Mouse (Mus musculus) intestine, embryonic 14.5 days (tissue): ENCODE data around the gene Prr14. TPM values are rescaled to one million over a fixed set of nuclear protein-coding genes. Genes with fewer than 3 reads are reported as not detected.

Experiments
- microRNA-seq: library from miRNA; unstranded; fragments of <30 nt; microRNA quantifications from one replicate; pipeline ENCODE4, GENCODE M21; 2016
- polyA plus RNA-seq: library from polyadenylated mRNA; unstranded; fragments of >200 nt; fragmentation: Nextera tagmentation; extraction: Ambion mirVana; gene quantifications from 2 replicates; pipeline ENCODE4 v1.2.1, GENCODE M21; 2014

Prr14 gene
- polyA plus RNA-seq, 1 experiment from 2014 or later = 43.4 TPM

Small RNA genes lying within 50 kb of the gene (microRNA-seq; reads per million reads assigned to microRNA genes)
- gene Gm47278 (not detected), gene Mir7060 (not detected)

Other genes with a start within 250 kb of the Prr14 start
- gene Zfp553, start 226.6 kb upstream of the Prr14 start, polyA plus RNA-seq = 16.8 and 18.5 TPM in 2 replicates
- 12.9 and 14.4 TPM in 2 replicates for gene Sept1, start 226.5 kb upstream of the Prr14 start, polyA plus RNA-seq
- gene Zfp771, start 215.3 kb upstream of the Prr14 start, polyA plus RNA-seq = 47.6 and 52.2 TPM in 2 replicates
- 280 and 305 TPM in 2 replicates for gene Dctpp1, start 198.9 kb upstream of the Prr14 start, polyA plus RNA-seq
- 153 and 183 TPM in 2 replicates for gene Sephs2, start 185.6 kb upstream of the Prr14 start, polyA plus RNA-seq
- gene Itgal, start 163.4 kb upstream of the Prr14 start, polyA plus RNA-seq = 1.6 and 2.1 TPM in 2 replicates
- gene Zfp768, start 114.0 kb upstream of the Prr14 start, polyA plus RNA-seq = 4.2 and 4.5 TPM in 2 replicates
- 9.8 and 11.3 TPM in 2 replicates for gene Zfp747, start 83.6 kb upstream of the Prr14 start, polyA plus RNA-seq
- gene 9130019O22Rik, start 72.4 kb upstream of the Prr14 start, polyA plus RNA-seq = 6.2 and 7.4 TPM in 2 replicates
- gene E430018J23Rik, start 66.0 kb upstream of the Prr14 start, polyA plus RNA-seq = 9.2 and 9.7 TPM in 2 replicates
- gene Zfp764, start 52.8 kb upstream of the Prr14 start, polyA plus RNA-seq = 9.6 and 10.6 TPM in 2 replicates
- gene Zfp688, start 37.5 kb upstream of the Prr14 start, polyA plus RNA-seq = 24.1 and 25.2 TPM in 2 replicates
- 6.7 and 7.6 TPM in 2 replicates for gene Zfp689, start 10.5 kb upstream of the Prr14 start, polyA plus RNA-seq
- 11.4 and 13.9 TPM in 2 replicates for gene Fbrs, start 19.6 kb downstream of the Prr14 start, polyA plus RNA-seq
- 49.4 and 51.8 TPM in 2 replicates for gene Srcap, start 52.4 kb downstream of the Prr14 start, polyA plus RNA-seq
- gene Gm42715, start 60.0 kb downstream of the Prr14 start, polyA plus RNA-seq = 18.8 and 19.8 TPM in 2 replicates
- 7.5 and 8.1 TPM in 2 replicates for gene Tmem265, start 101.8 kb downstream of the Prr14 start, polyA plus RNA-seq
- gene Phkg2, start 113.7 kb downstream of the Prr14 start, polyA plus RNA-seq = 42.0 and 49.4 TPM in 2 replicates
- 6.9 and 7.7 TPM in 2 replicates for gene Ccdc189, start 129.0 kb downstream of the Prr14 start, polyA plus RNA-seq
- gene Rnf40, start 129.2 kb downstream of the Prr14 start, polyA plus RNA-seq = 36.3 and 38.8 TPM in 2 replicates
- 12.9 and 16.7 TPM in 2 replicates for gene Zfp629, start 156.2 kb downstream of the Prr14 start, polyA plus RNA-seq
- gene Bcl7c, start 249.3 kb downstream of the Prr14 start, polyA plus RNA-seq = 50.3 and 56.4 TPM in 2 replicates